Mouse (Mus musculus) frontal cortex, adult 2 months (tissue): ENCODE measurements around the gene Rnft1. TPM values are rescaled to one million over a fixed set of nuclear protein-coding genes. Genes with fewer than 3 reads are reported as not detected.
"Not testable (repeated sequence)": the region's sequence is repeated elsewhere in the genome, so short reads cannot be mapped to it uniquely, and the experiment has no call there.

ENCODE experiments used
- DNase-seq, 2 experiments: peaks; one replicate each; pipeline ENCODE4 v3.0.0; 2022; ENCODE audit warnings: low spot score in 1 of 2; ENCODE audit errors: extremely low spot score in 1 of 2
- polyA plus RNA-seq: library from polyadenylated mRNA; depleted of rRNA; stranded (reverse); fragments of >200 nt; gene quantifications from 2 replicates; pipeline ENCODE4 v1.2.3, GENCODE M21; 2012; rRNA removed

The Rnft1 gene
- polyA plus RNA-seq, 1 experiment = 11.8 TPM

GRCm38 (mm10) chr11:86516620-86517019 is 32.2 kb downstream of the Rnft1 start:
- DNase-seq = no peak

- no peak for DNase-seq
Measured at GRCm38 (mm10) chr11:86517229-86517628, 32.8 kb downstream of the Rnft1 start.

- DNase-seq = no peak
Measured at GRCm38 (mm10) chr11:86519751-86520150, 35.3 kb downstream of the Rnft1 start.

- DNase-seq = no peak
Measured at GRCm38 (mm10) chr11:86527528-86527927, 43.1 kb downstream of the Rnft1 start.

GRCm38 (mm10) chr11:86532834-86533233 is 48.4 kb downstream of the Rnft1 start:
- DNase-seq = peak in 1 of 2 experiments; percentile 35

GRCm38 (mm10) chr11:86533302-86533701 is 48.8 kb downstream of the Rnft1 start:
- DNase-seq = not testable (repeated sequence)

- no peak for DNase-seq
Measured at GRCm38 (mm10) chr11:86534201-86534910, 49.9 kb downstream of the Rnft1 start.

- DNase-seq = no peak
Measured at GRCm38 (mm10) chr11:86538786-86539185, 54.3 kb downstream of the Rnft1 start.

- no peak for DNase-seq
Measured at GRCm38 (mm10) chr11:86539716-86540475, 55.4 kb downstream of the Rnft1 start.

- DNase-seq = no peak
Measured at GRCm38 (mm10) chr11:86540476-86540845, 56.0 kb downstream of the Rnft1 start.

- DNase-seq = no peak
Measured at GRCm38 (mm10) chr11:86542851-86543250, 58.4 kb downstream of the Rnft1 start.

- DNase-seq = no peak
Measured at GRCm38 (mm10) chr11:86543960-86544638, 59.6 kb downstream of the Rnft1 start.

- peak; percentile 99 to 100 for DNase-seq
Measured at GRCm38 (mm10) chr11:86544639-86545299, 60.3 kb downstream of the Rnft1 start, which contains the start of the genes Rps6kb1 and Tubd1. Gene Rps6kb1, minus strand, starts transcription at chr11:86544805. Gene Tubd1, plus strand, starts transcription at chr11:86544991.

GRCm38 (mm10) chr11:86545556-86545955 is 61.1 kb downstream of the Rnft1 start:
- no peak for DNase-seq

GRCm38 (mm10) chr11:86547412-86547811 is 63.0 kb downstream of the Rnft1 start:
- DNase-seq = no peak

Other genes with a start within 250 kb of the Rnft1 start
- gene Ints2, start 227.1 kb upstream of the Rnft1 start, polyA plus RNA-seq = 17.0 and 21.5 TPM in 2 replicates
- gene Med13, start 127.1 kb upstream of the Rnft1 start, polyA plus RNA-seq = 20.7 and 22.0 TPM in 2 replicates
- 27.7 and 29.3 TPM in 2 replicates for gene Rps6kb1, start 60.1 kb downstream of the Rnft1 start, polyA plus RNA-seq
- 5.6 and 6.7 TPM in 2 replicates for gene Tubd1, start 60.3 kb downstream of the Rnft1 start, polyA plus RNA-seq
- gene Vmp1, start 199.2 kb downstream of the Rnft1 start, polyA plus RNA-seq = 80.0 and 82.5 TPM in 2 replicates
- gene Ptrh2, start 199.3 kb downstream of the Rnft1 start, polyA plus RNA-seq = 8.5 and 9.0 TPM in 2 replicates